Mouse (Mus musculus) midbrain, postnatal 0 days (tissue): ENCODE data around the gene Snrnp40. TPM values are rescaled to one million over a fixed set of nuclear protein-coding genes. Genes with fewer than 3 reads are reported as not detected.

Experiments
- ATAC-seq: fragments of 200-750 bp; cut with Nextera tagmentation; 2 replicates; pipeline ENCODE4 v1.8.0; 2017; ENCODE audit warnings: moderate number of reproducible peaks, mild to moderate bottlenecking, moderate TSS enrichment, moderate library complexity; ENCODE audit not compliant: low FRiP score
- DNase-seq: peaks from one replicate; pipeline ENCODE4 v3.0.0-alpha.2; 2015; ENCODE audit warnings: low spot score
- H3K27ac ChIP-seq: fragments of 300-500 bp; sonication (generic); 2 replicates; pipeline ENCODE4 v1.5.1; 2014; ENCODE audit warnings: low read depth, mild to moderate bottlenecking, low read length, mixed read lengths
- H3K27me3 ChIP-seq: fragments of 300-500 bp; sonication (generic); 2 replicates; pipeline ENCODE4 v1.6.1; 2014; ENCODE audit warnings: low read length, control low read depth, mixed read lengths; ENCODE audit not compliant: insufficient read depth
- H3K36me3 ChIP-seq: fragments of 300-500 bp; sonication (generic); 2 replicates; pipeline ENCODE4 v1.6.1; 2014; ENCODE audit warnings: low read length, control low read depth, mixed read lengths; ENCODE audit not compliant: insufficient read depth
- H3K4me1 ChIP-seq: fragments of 300-500 bp; sonication (generic); 2 replicates; pipeline ENCODE4 v1.6.1; 2014; ENCODE audit warnings: mild to moderate bottlenecking, control low read depth, antibody characterized with exemption, low read length, mixed read lengths; ENCODE audit not compliant: insufficient read depth
- H3K4me2 ChIP-seq: fragments of 300-500 bp; sonication (generic); 2 replicates; pipeline ENCODE4 v1.6.1; 2014; ENCODE audit warnings: low read depth, mild to moderate bottlenecking, low read length, mixed read lengths; ENCODE audit not compliant: poor library complexity, severe bottlenecking
- H3K4me3 ChIP-seq: fragments of 300-500 bp; sonication (generic); 2 replicates; pipeline ENCODE4 v1.5.1; 2014; ENCODE audit warnings: low read depth, mild to moderate bottlenecking, low read length, moderate library complexity
- H3K9ac ChIP-seq: fragments of 300-500 bp; sonication (generic); replicated peaks from 2 replicates; pipeline ENCODE4 v1.6.1; 2014; ENCODE audit warnings: mild to moderate bottlenecking, low read length, moderate library complexity, mixed read lengths; ENCODE audit not compliant: poor library complexity, severe bottlenecking
- H3K9me3 ChIP-seq: fragments of 300-500 bp; sonication (generic); 2 replicates; pipeline ENCODE4 v1.6.1; 2016; ENCODE audit warnings: low read length, control low read depth
- CTCF ChIP-seq: IDR thresholded peaks from 2 replicates; pipeline ENCODE4 v1.5.1; 2016; ENCODE audit warnings: antibody characterized with exemption, mild to moderate bottlenecking
- WGBS: fragments of 180-500 bp; shearing (Covaris S2); extraction: QIAGEN DNeasy Blood & Tissue Kit; methylation state at CpG from one replicate; pipeline ENCODE4 v1.1.7; 2014; 5-methylcytosine and 5-hydroxymethylcytosine counted together
- polyA plus RNA-seq: library from polyadenylated mRNA; unstranded; fragments of >200 nt; fragmentation: Nextera tagmentation; extraction: Ambion mirVana; gene quantifications from 2 replicates; pipeline ENCODE4 v1.2.1, GENCODE M21; 2015
- total RNA-seq: library from RNA; depleted of rRNA; stranded (reverse); fragments of >200 nt; gene quantifications from 2 replicates; pipeline ENCODE4 v1.2.3, GENCODE M21; 2014; rRNA removed

The Snrnp40 gene
- total RNA-seq (57.6 and 70.2 TPM in 2 replicates), polyA plus RNA-seq (75.5 and 76.8 TPM in 2 replicates)

DNA sequence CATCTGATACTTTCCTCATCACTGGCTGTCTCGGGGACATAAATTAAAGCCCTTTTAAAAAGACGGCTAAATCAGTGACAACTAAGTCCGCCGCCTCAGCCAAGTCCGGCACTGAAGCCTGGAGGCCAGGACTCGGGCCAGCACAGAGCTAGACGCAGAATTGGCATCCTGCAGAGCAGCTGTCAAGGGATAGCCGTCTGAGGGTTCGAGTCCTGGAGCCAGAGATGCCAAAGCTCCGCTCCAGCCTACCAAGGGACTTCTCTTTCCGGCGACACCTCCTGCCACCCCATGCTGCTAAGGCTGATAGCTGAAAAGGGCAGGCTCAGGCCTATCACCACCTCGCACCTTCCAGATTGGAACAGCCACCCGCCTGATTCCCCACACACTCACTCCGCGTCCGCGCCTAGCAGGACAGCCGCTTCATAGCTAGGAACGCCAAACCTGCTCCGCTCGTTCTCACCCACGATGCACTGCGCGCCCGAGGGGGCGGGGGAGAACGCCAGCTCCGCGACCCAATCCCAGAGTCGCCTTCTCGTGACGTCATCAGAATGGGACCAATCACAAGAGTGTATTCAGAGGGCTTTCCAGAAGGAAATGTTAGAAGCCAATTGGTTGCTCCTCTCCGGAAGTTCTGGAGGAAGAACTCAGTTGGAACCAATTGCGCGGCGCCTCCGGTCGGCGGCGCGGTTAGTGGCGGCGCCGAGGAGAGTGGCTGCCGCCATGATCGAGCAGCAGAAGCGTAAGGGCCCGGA is at the start of gene Snrnp40, which contains the start of gene Zcchc17:
Snrnp40 (plus strand) TSS at position 647 of the 752 bp plus-strand sequence.
Zcchc17 (minus strand) TSS at position 458 of the 752 bp plus-strand sequence.
- Histone ChIP-seq H3K4me3 (peak within 1 kb of the TSS; percentile 62), H3K4me2 (peak within 1 kb of the TSS; percentile 74), H3K27ac (peak within 1 kb of the TSS; percentile 86), H3K4me1 (peaks cover 12% of the 10 kb centered on the region; the same call in 1 of the 2 replicates), H3K9me3 (no peaks in the 10 kb centered on the region), H3K27me3 (no peaks in the 10 kb centered on the region), H3K36me3 (peaks cover 6% of the 10 kb centered on the region; the same call in 1 of the 2 replicates), H3K9ac (peak within 1 kb of the TSS; percentile 73)
- under 1% methylated on average over 49 of the region's 49 CpGs for WGBS
- TF ChIP-seq CTCF = peak; percentile 47
- ATAC-seq (peak; percentile 99), DNase-seq (peak; percentile 100)

DNA sequence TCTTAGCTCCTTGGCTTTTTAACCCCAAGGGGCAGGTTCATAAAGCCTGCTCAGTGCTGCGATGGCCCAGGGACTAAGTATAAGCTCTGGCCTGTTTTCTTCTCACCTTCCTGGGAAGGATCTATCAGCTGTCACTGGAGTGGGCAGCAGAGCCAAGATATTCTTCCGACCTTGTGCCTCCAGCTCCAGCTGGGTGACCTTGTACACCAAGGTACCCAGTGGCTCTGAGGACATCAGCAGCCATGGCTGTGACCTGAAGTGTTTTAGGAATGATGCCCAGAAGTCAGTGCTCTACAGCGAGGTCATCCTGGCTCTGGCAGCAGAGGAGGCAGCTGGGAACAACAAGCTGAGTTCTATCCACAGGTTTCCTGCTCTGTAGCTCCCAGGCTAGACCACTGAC is 47.4 kb upstream of the Snrnp40 start:
- DNase-seq (no peak), ATAC-seq (no peak)
- Histone ChIP-seq H3K27me3 (no peaks in the 10 kb centered on the region), H3K27ac (no peak overlapping the region), H3K4me1 (0 out of 2 replicates have a peak, but pooled peaks cover 7% of the 10 kb centered on the region), H3K9me3 (no peaks in the 10 kb centered on the region), H3K9ac (no peak overlapping the region), H3K4me2 (no peak overlapping the region), H3K4me3 (no peak overlapping the region), H3K36me3 (peaks cover 21% of the 10 kb centered on the region)
- 92% methylated on average over 3 of the region's 3 CpGs for WGBS
- TF ChIP-seq CTCF = no peak

DNA sequence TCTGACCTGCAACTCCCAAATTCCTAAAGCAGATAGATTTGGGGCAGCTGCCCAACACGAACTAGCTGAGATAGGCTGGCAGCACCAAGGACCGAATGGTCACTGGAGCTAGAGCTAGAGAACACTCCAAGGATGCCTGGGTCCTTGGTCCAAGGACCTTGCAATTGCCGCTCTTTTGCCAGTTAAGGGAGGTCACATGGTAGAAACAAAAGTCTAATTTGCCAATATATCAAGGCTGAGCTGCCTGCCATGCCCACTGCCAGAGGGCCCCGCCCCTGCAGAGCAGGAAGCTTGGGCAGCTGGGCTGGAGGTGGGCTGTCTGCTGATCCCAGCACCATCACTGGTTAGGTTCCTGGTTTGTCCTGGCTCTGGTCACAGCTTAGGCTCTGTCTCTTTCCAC is 46.4 kb upstream of the Snrnp40 start:
- Histone ChIP-seq H3K27me3 (no peaks in the 10 kb centered on the region), H3K27ac (no peak overlapping the region), H3K36me3 (peaks cover 30% of the 10 kb centered on the region), H3K9me3 (no peaks in the 10 kb centered on the region), H3K4me3 (no peak overlapping the region), H3K4me2 (no peak overlapping the region), H3K9ac (no peak overlapping the region), H3K4me1 (0 out of 2 replicates have a peak, but pooled peaks cover 7% of the 10 kb centered on the region)
- ATAC-seq (no peak), DNase-seq (no peak)
- 94% methylated on average over 4 of the region's 4 CpGs for WGBS
- no peak for TF ChIP-seq CTCF

DNA sequence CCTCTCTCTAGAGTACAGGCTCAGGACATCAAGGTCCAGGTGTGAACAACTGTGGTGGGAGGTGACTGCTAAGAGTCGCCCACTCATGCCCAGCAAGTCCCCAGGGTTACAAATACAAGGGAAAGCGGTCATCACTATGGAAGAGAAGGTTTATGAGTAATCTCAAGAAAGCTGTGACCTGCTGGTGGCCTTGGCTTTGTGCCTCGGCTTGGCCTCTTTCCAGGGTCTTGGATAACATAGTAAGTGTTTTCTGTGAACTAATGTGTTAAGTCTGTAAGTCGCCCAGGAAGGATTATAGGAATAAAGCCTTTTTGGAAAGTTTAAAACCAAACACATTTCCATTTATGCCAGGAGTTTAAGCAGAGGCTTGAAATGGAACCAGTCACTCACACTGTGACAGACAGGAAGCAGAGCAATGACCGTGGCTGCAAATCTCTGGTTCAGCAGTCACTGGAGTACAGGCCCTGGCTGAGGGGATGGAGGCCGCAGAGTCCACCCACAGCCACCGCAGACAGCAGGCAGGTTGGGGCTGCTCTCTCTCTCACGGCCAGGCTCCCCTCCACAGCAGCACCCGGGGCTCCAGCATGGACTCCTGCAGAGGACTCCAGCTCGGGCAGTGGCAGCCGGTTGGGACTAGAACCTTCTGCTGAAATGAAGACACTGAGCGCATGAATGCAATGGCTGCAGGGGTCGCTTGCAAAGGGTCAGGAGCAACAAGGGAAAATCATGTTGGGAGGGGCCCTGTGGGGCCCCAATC is 44.0 kb upstream of the Snrnp40 start:
- no peak for ATAC-seq
- H3K36me3 ChIP-seq = peaks cover 32% of the 10 kb centered on the region
- H3K9me3 ChIP-seq = no peaks in the 10 kb centered on the region
- 67% methylated on average over 13 of the region's 13 CpGs for WGBS
- no peak overlapping the region for H3K4me2 ChIP-seq
- no peak overlapping the region for H3K27ac ChIP-seq
- no peaks in the 10 kb centered on the region for H3K27me3 ChIP-seq
- TF ChIP-seq CTCF = no peak
- no peak overlapping the region for H3K9ac ChIP-seq
- no peak overlapping the region for H3K4me3 ChIP-seq
- DNase-seq = no peak
- no peaks in the 10 kb centered on the region for H3K4me1 ChIP-seq

DNA sequence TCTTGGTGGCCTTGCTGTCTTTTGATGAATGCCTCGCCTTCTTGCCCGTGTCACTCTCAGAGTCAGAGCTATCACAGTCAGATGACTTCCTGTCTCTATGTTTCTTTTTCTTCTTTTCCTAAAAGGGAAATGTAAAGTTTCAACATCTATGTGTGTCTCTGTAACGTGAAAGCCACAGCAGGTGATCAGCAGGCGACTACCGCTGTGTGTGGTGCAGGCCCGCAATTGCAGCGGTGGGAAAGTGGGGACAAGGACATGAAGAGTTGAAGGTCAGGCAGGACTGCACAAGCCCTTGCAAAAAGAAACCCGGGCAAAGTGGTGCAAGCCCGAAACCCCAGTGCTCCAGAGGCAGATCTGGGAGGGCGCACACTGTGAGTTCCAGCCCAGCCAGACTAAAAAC is 43.2 kb upstream of the Snrnp40 start:
- TF ChIP-seq CTCF = no peak
- WGBS = 80% methylated on average over 10 of the region's 10 CpGs
- Histone ChIP-seq H3K4me3 (no peak overlapping the region), H3K9ac (no peak overlapping the region), H3K4me1 (no peaks in the 10 kb centered on the region), H3K4me2 (no peak overlapping the region), H3K27ac (no peak overlapping the region), H3K36me3 (peaks cover 34% of the 10 kb centered on the region), H3K27me3 (no peaks in the 10 kb centered on the region), H3K9me3 (no peaks in the 10 kb centered on the region)
- ATAC-seq (no peak), DNase-seq (no peak)

DNA sequence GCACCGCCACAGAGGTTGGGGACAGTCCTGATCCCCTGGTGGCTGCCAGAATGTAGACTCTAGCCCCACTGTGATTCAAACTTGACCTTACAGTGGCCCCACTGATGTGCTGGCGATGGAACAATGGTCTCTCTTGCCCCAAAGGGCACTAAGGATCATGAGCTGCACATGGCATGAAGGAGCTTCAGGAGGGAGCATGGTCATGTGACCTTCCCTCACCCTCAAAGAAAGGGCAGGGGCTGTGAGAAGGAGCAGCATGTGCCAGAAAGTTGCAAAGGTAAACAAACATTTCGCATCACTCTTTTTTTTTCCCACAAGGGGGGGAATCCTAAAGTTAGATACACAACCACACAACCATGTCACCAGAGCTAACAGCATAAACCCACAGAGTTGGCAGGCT is 41.8 kb upstream of the Snrnp40 start:
- Histone ChIP-seq H3K4me3 (no peak overlapping the region), H3K4me1 (no peaks in the 10 kb centered on the region), H3K27ac (no peak overlapping the region), H3K27me3 (no peaks in the 10 kb centered on the region), H3K4me2 (no peak overlapping the region), H3K9ac (no peak overlapping the region), H3K36me3 (peaks cover 39% of the 10 kb centered on the region), H3K9me3 (no peaks in the 10 kb centered on the region)
- no peak for DNase-seq
- 71% methylated on average over 3 of the region's 3 CpGs for WGBS
- no peak for ATAC-seq
- no peak for TF ChIP-seq CTCF
